Mouse (Mus musculus) gastrocnemius, adult 2 months (tissue): ENCODE measurements at regions not wholly inside any gene's neighbourhood (a gene's known extent, or its start where the extent isn't known, plus 50 kb on each side); places are given as distances from the start of the nearest gene placed in this dataset.
"Not testable (repeated sequence)": the region's sequence is repeated elsewhere in the genome, so short reads cannot be mapped to it uniquely, and the experiment has no call there.

Source experiments
- DNase-seq: peaks from one replicate; pipeline ENCODE4 v3.0.0; 2022
- H3K27ac ChIP-seq: fragments of 200-600 bp; 2 replicates; pipeline ENCODE4 v1.8.1; 2022; ENCODE audit warnings: mild to moderate bottlenecking
- H3K4me3 ChIP-seq: fragments of 200-600 bp; 2 replicates; pipeline ENCODE4 v1.8.1; 2022; ENCODE audit warnings: mild to moderate bottlenecking, moderate library complexity
- CTCF ChIP-seq: fragments of 200-600 bp; IDR thresholded peaks from 2 replicates; pipeline ENCODE4 v1.8.1; 2022; ENCODE audit warnings: antibody characterized with exemption, mild to moderate bottlenecking, moderate library complexity
- intact Hi-C: fragments of 180-260 bp; cut with DNase I; formaldehyde crosslinking; loops from one replicate; pipeline ENCODE4 v1.15.1; 2025

DNA sequence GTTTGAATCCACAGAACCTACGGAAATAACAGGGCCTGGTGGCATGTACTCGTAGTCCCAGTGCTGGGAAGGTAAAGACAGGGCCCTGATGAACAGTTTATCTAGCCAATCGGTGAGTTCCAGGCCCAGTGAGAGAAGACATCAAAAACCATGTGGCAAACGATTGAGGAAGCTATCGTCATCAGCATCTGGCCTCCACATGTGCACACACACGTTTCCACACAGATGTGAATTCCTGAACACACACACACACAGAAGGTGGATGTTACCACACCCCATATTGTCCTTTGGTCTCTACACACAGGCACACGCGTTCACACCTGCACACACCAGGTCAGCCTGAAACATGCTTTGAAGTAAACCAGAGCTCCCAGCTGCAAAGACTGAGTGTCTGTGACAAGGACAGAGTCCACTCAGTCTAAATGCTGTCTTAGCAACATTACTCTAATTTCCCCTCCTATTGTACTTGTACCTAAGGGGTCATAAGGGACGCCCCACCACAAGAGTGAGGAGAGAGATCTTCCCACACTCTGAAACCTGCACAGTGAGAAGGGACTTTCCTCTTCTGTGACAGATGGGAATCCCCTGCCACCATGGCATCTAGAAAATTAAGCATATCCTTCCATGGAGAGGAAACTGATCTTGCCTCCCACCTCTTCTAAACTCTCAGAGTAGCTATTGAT is 159.1 kb upstream of the Tbl1xr1 start:
- no peak overlapping the region for H3K4me3 ChIP-seq
- TF ChIP-seq CTCF, result no peak
- H3K27ac ChIP-seq, result no peak overlapping the region
- no peak for DNase-seq
- intact Hi-C loops, result no loop called here

DNA sequence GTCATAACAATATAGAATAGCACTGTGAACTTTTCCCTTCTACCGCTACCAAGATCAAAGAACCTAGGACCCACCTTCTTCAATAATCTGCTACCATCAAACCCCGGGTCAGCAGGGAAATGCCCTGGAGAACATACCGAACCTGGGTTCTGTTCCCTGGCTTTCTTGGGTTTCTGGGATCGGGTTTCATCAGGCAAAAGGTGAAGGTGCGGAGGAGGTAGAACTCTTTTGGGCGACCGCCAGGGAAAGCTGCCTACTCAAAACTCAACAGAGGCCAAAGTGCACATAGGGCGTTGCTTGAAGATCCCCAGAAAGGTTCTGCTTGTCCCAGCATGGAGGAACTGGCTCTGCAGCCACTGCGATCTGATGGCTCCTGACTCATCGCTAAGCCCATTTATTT is 158.0 kb upstream of the Tbl1xr1 start:
- intact Hi-C loops, result no loop called here
- Histone ChIP-seq H3K27ac (no peak overlapping the region), H3K4me3 (no peak overlapping the region)
- TF ChIP-seq CTCF, result no peak
- no peak for DNase-seq

DNA sequence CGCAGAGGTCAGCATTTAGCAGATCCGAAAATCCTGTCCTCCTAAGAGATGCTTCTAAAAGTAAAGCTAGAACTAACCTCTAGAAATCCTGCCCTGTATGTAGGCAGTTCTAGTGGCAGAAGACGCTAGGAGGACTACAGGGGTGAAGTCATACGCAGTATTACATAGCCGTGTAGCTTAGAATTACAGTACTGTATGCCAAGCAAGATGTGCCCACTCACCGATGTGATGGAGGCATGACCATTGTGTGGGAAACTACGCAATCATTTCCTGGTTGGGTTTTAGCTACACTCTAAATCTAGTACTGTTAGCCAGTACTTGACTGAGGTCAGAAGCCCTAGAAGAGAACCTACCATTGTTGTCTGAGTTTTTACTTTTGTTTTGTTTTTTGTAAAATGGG is 156.5 kb upstream of the Tbl1xr1 start:
- intact Hi-C loops, result no loop called here
- DNase-seq, result no peak
- TF ChIP-seq CTCF, result no peak

DNA sequence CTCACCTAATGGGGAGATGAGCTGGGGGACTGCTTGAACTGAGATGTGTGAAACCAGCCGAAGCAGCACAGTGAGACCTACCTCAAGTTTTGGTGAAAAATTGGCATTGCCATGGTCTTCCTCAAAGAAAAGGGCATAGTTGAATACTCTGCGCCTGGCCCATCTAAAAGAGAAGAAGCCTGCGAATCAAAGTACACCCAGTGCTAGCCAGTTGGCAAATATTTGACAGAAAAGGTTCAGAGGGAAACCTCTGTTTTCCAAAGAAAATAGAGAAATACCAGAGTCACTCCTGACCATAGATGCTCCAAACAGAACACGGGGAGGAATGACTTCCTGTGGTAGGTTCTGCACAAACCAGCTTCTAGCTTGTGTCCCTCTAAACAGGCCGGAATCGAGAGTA is 144.5 kb upstream of the Tbl1xr1 start:
- intact Hi-C loops, result loop anchor here (5.0 to 10.0 kb wide), 2 partner anchors 1275 to 1337 kb away; no protein-coding TSS in a partner anchor
- no peak for TF ChIP-seq CTCF
- Histone ChIP-seq H3K4me3 (no peak overlapping the region), H3K27ac (no peak overlapping the region)
- DNase-seq, result no peak

More for the DNA sequence above, 156.5 kb upstream of the Tbl1xr1 start:
- Histone ChIP-seq H3K27ac (no peak overlapping the region), H3K4me3 (no peak overlapping the region)

DNA sequence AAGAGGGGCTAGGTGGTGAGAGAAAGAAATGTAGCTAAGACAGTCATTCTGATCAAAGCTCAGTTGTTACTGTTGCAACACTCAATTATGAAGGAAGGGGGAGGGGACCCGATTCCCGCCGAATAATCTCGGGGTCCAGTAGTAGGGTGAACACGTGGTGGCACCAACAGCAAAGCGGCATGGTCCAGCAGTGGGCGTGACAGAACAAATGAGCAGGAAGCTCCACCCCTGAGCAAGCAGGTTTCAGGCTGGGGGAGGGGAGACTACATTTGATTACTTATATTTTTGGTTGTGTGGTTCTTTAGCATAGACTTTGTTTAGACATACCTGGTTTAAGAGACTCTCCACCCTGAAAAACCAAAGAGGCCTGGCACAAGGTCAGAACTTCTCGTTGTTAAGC is 143.8 kb upstream of the Tbl1xr1 start:
- DNase-seq, result not testable (repeated sequence)

DNA sequence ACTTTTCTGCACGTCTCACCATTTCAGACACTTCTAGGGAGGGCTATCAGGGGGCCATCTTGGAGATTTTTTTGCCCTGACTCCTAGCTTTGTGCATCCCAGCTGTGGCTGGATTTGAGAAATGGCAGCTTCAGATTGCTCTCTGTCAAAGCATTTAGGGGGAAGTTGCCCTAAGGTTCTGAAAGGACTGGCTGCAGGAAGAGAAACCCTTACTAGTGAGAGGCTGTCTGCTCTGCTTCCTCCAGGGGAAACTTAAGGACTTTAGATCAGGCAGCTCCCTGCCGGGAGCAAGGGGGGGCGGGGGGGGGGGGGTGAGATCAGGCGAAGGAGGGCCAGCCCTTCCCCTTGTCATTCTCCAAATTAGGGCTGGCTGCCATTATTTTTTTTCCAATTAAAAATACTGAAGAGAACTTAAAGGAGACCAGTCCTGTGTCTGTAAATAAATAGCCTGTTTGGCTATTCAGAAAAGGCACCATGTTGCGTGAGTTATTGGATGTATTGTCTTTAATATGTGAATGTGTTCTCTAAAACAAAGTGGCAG is 141.7 kb upstream of the Tbl1xr1 start:
- intact Hi-C loops, result loop anchor here (1.0 to 10.0 kb wide), 6 partner anchors 252 to 1340 kb away; no protein-coding TSS in a partner anchor
- peak overlapping the region; percentile 71 for H3K4me3 ChIP-seq

More for the DNA sequence above, 143.8 kb upstream of the Tbl1xr1 start:
- H3K27ac ChIP-seq, H3K4me3 ChIP-seq: not testable (repeated sequence)
- intact Hi-C loops, result loop anchor here (5.0 to 10.0 kb wide), 2 partner anchors 1275 to 1338 kb away; no protein-coding TSS in a partner anchor

DNA sequence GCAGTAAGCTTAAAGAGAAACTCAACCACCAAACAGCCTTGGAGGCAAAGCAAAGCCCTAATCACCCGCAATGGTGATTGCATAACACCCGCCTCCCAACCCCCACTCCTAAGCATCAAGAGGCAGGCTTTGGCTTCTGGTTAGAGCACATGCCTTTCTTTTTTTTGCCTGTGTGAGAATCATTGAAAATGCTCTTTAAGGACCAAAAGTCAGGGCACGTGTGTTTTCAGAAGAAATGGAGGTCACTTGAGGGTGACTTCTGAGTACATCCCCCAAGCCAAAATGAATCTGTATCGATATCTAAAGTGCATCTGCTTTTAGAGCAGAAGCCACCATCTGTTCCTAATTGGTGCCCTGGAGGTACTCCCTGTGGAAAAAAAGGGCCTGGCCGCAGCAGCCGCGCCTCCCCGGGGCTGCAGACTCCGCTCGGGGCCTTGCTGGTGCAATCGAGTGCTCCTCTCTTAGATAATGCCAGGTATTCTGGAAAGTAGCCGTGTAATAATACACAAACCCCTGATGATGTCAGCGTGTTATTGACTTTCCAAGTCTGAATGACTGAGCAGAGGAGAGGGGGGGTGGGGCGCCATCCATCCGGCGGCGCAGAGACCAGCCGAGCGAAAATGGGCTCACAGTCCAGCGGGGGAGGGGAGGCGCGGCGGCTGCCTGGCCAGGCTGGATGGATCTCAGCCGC is 140.7 kb upstream of the Tbl1xr1 start:
- DNase-seq, result peak; percentile 97
- Histone ChIP-seq H3K4me3 (peak overlapping the region; percentile 71), H3K27ac (peak overlapping the region; percentile 93)
- no peak; the same call in 1 of the 2 replicates for TF ChIP-seq CTCF
- intact Hi-C loops, result loop anchor here (1.0 to 10.0 kb wide), 8 partner anchors 51 to 1341 kb away; partner anchors contain the start of gene Tbl1xr1

More for the DNA sequence above, 141.7 kb upstream of the Tbl1xr1 start:
- peak overlapping the region; percentile 93 for H3K27ac ChIP-seq
- TF ChIP-seq CTCF, result peak; percentile 6; the same call in 1 of the 2 replicates
- DNase-seq, result peak; percentile 29

DNA sequence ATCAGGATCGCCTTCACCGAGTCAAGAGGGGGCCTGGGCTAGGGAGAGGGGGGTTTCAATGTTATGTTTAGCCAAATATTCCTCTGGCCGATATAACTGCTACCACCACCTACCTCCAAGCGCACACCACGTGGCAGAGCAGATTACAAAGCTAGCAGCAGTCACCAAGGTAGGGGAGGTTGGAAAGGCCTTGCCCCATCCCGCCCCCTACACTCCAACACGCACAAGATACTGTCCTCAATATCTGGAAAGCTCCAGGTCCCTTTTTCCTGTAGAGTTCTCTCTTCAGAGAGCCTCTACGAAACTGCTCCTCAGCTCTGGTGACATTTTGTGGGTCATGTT is 140.2 kb upstream of the Tbl1xr1 start:
- no peak for TF ChIP-seq CTCF
- DNase-seq, result no peak
- peak overlapping the region; percentile 71 for H3K4me3 ChIP-seq
- intact Hi-C loops, result loop anchor here (1.0 to 10.0 kb wide), 7 partner anchors 51 to 1341 kb away; partner anchors contain the start of gene Tbl1xr1
- peak overlapping the region; percentile 93 for H3K27ac ChIP-seq

DNA sequence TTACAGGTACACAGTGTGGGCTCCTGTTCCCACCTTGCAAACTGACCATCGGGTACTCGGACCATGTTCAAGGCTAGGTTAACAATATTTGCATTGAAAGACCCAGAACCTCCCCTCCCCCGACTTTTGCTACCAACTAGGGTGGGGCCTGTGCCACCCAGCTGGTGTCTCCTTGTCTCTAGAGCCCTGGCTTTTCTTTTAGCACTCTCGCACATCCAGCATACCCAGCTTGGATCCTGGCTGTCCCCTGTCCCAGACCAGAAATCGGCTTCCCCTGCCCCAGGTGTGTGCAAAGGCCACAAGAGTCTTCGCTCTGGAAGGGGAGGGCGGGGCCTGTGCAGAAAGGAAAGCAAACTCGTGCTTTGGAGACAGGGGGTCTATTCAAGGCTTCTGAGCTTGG is 139.8 kb upstream of the Tbl1xr1 start:
- DNase-seq, result peak; percentile 32
- no peak for TF ChIP-seq CTCF
- Histone ChIP-seq H3K4me3 (peak overlapping the region; percentile 71; the same call in 1 of the 2 replicates), H3K27ac (peak overlapping the region; percentile 93)
- intact Hi-C loops, result loop anchor here (1.0 to 10.0 kb wide), 7 partner anchors 50 to 1342 kb away; partner anchors contain the start of gene Tbl1xr1

DNA sequence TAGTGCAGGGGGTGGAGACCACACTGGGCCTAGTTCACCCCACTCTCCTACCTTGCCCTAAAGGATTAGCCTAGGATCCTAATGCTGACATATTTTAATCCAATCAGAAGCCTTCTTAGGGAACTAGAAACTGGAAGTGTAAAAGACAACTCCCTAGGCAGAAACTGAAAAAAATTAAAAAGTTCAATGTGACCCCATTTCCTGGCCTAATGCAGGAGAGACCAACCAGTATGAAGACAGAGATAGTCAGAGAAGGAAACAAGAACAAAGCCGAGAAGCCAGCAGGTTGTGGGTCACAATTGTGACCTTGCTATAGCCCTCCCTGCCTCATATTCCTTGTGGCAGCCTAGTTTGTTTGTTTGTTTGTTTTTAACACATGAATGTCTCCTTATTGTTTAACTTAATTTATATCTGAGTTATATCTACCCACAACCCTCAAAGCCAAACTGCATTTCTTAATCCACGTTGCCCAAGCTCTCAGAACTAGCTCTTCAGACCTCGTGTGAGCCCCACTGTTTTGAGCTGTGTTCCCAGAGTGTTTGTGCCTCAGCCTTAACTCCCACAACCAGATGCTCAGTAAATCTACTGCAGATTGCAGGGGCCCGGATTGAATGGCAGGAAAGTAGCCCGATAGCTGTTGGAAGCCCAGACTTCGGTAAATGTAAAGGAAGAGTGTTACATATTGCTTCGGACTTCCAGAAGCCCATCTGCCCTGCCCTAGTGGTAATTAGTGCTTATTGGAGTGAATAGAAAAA is 139.0 kb upstream of the Tbl1xr1 start:
- H3K27ac ChIP-seq, result peak overlapping the region; percentile 93
- no peak overlapping the region for H3K4me3 ChIP-seq
- DNase-seq, result no peak
- intact Hi-C loops, result loop anchor here (2.0 to 10.0 kb wide), 6 partner anchors 49 to 1343 kb away; no protein-coding TSS in a partner anchor
- no peak for TF ChIP-seq CTCF

DNA sequence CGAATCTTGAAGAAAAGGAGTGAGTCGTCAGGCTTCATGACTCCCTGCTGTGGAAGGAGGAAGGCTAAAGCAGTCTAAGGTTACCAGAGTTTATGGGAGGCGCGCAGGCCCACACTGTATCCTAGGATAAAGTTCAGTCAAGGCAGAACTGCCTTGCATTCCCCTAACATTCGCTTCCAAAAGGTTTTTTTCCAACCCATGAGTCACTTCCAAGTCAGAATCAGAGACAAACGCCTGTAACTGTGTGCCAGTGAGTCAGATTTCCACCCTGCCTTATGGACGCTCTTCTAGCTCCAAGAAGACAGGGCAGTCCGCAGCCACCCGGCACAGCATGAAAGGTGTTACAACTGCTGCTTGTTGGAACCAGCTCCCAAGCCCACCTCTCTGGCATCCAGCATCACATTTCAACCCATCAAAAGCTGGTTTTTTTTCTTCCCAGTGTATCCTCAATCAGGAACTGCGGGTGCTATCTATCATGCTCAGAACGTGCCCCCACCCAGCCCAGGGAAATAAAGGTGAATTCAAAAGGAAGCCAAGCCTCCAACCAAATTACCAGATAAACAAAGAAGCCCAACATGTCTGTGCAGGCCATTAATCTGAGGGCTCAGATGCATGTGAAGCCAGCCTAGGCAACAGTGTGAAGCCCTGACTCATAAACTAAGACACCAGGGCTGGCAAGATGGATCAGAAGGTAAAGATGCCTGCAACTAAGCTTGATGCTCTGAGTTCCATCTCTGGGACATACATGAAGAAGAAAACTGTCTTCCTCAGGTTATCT is 138.2 kb upstream of the Tbl1xr1 start:
- TF ChIP-seq CTCF, result no peak
- Histone ChIP-seq H3K4me3 (no peak overlapping the region), H3K27ac (peak overlapping the region; percentile 93)
- DNase-seq, result peak; percentile 44
- intact Hi-C loops, result loop anchor here (5.0 to 10.0 kb wide), 4 partner anchors 249 to 1343 kb away; no protein-coding TSS in a partner anchor

DNA sequence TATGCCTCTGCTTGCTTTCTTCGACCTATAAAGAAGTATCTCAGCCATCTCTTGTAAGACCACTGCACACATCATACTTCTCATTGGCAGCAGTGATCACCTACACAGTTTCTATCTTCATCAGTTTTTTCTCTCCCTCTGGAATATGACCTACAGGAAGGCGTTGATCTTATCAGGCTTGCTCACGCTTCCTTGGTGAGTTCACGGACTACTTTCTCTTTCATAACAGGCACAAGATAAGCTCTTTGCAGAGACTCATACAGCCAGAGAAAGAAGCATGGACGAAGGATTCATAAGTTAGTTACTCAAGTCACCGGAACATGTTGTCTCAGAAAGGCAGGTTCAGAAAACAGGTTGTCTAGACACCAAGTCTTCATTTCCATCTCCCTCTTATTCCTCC is 136.7 kb upstream of the Tbl1xr1 start:
- TF ChIP-seq CTCF, result no peak
- H3K27ac ChIP-seq, result no peak overlapping the region
- intact Hi-C loops, result loop anchor here (5.0 to 10.0 kb wide), 4 partner anchors 248 to 1345 kb away; no protein-coding TSS in a partner anchor
- no peak for DNase-seq
- no peak overlapping the region for H3K4me3 ChIP-seq
